Mouse (Mus musculus): Measurements from ENCODE around the gene Bet1l. TPM values are rescaled to one million over a fixed set of nuclear protein-coding genes. Genes with fewer than 3 reads are reported as not detected.

The Bet1l gene
- polyA plus RNA-seq, 1 experiment from 2014 or later: 44.2 TPM

GRCm38 (mm10) chr7:140851916-140852315 lies 5.5 kb downstream of the Bet1l start:
- H3K4me2 ChIP-seq (ENCODE audit: low read depth, low read length): no peak overlapping the region
- peaks cover 12% of the 10 kb centered on the region for H3K4me1 ChIP-seq (replicated peaks; ENCODE audit: control insufficient read depth, insufficient read depth, low read length)
- H3K4me3 ChIP-seq (ENCODE audit: low read length): no peak overlapping the region
- no peak overlapping the region for H3K27ac ChIP-seq (ENCODE audit: low read length)
- ATAC-seq (ENCODE audit: low read depth): no peak
- H3K9me3 ChIP-seq (ENCODE audit: control insufficient read depth, low read length): no peaks in the 10 kb centered on the region
- no peaks in the 10 kb centered on the region for H3K27me3 ChIP-seq (ENCODE audit: control insufficient read depth, insufficient read depth, low read depth, low read length)
- WGBS: 95% methylated on average over 4 of the region's 4 CpGs
- no peak overlapping the region for H3K9ac ChIP-seq (ENCODE audit: low read length)
- H3K36me3 ChIP-seq (ENCODE audit: control insufficient read depth, insufficient read depth, low read length): peaks cover 24% of the 10 kb centered on the region

- no peak overlapping the region for H3K27ac ChIP-seq (ENCODE audit: low read length)
- no peak overlapping the region for H3K4me2 ChIP-seq (ENCODE audit: low read depth, low read length)
- 87% methylated on average over 10 of the region's 10 CpGs for WGBS
- peaks cover 8% of the 10 kb centered on the region for H3K4me1 ChIP-seq (replicated peaks; ENCODE audit: control insufficient read depth, insufficient read depth, low read length)
- no peak overlapping the region for H3K9ac ChIP-seq (ENCODE audit: low read length)
- no peak for ATAC-seq (ENCODE audit: low read depth)
- no peak overlapping the region for H3K4me3 ChIP-seq (ENCODE audit: low read length)
- H3K36me3 ChIP-seq (ENCODE audit: control insufficient read depth, insufficient read depth, low read length): peaks cover 18% of the 10 kb centered on the region
- H3K9me3 ChIP-seq (ENCODE audit: control insufficient read depth, low read length): no peaks in the 10 kb centered on the region
- H3K27me3 ChIP-seq (ENCODE audit: control insufficient read depth, insufficient read depth, low read depth, low read length): no peaks in the 10 kb centered on the region; the same call in 1 of the 2 replicates
These were observed 8.8 kb downstream of the Bet1l start for GRCm38 (mm10) chr7:140848591-140848990.

GRCm38 (mm10) chr7:140847755-140848580 lies 9.4 kb downstream of the Bet1l start, which contains the start of gene Odf3:
Odf3 (plus strand) TSS chr7:140847805.
- Histone ChIP-seq H3K4me3 (ENCODE audit: low read length) (no peak within 1 kb of the TSS), H3K27ac (ENCODE audit: low read length) (no peak within 1 kb of the TSS), H3K27me3 (ENCODE audit: control insufficient read depth, insufficient read depth, low read depth, low read length) (no peaks in the 10 kb centered on the region; the same call in 1 of the 2 replicates), H3K36me3 (ENCODE audit: control insufficient read depth, insufficient read depth, low read length) (peaks cover 12% of the 10 kb centered on the region), H3K9ac (ENCODE audit: low read length) (0 out of 2 replicates have a peak within 1 kb of the TSS, but pooled peaks have one; percentile 19), H3K4me2 (ENCODE audit: low read depth, low read length) (no peak within 1 kb of the TSS), H3K9me3 (ENCODE audit: control insufficient read depth, low read length) (no peaks in the 10 kb centered on the region), H3K4me1 (replicated peaks; ENCODE audit: control insufficient read depth, insufficient read depth, low read length) (peaks cover 8% of the 10 kb centered on the region)
- ATAC-seq (ENCODE audit: low read depth): 0 out of 2 replicates have a peak, but pooled peaks have one; percentile 6
- 42% methylated on average over 11 of the region's 11 CpGs for WGBS

- Histone ChIP-seq H3K36me3 (ENCODE audit: control insufficient read depth, insufficient read depth, low read length) (peaks cover 3% of the 10 kb centered on the region; the same call in 1 of the 2 replicates), H3K9me3 (ENCODE audit: control insufficient read depth, low read length) (no peaks in the 10 kb centered on the region), H3K27ac (ENCODE audit: low read length) (no peak overlapping the region), H3K9ac (ENCODE audit: low read length) (no peak overlapping the region), H3K4me1 (replicated peaks; ENCODE audit: control insufficient read depth, insufficient read depth, low read length) (peaks cover 8% of the 10 kb centered on the region), H3K4me3 (ENCODE audit: low read length) (no peak overlapping the region), H3K4me2 (ENCODE audit: low read depth, low read length) (no peak overlapping the region), H3K27me3 (ENCODE audit: control insufficient read depth, insufficient read depth, low read depth, low read length) (peaks cover 3% of the 10 kb centered on the region; the same call in 1 of the 2 replicates)
- ATAC-seq (ENCODE audit: low read depth): no peak
- 72% methylated on average over 10 of the region's 10 CpGs for WGBS
These were observed 10.7 kb downstream of the Bet1l start for GRCm38 (mm10) chr7:140846676-140847075.

GRCm38 (mm10) chr7:140845683-140846082 lies 11.7 kb downstream of the Bet1l start:
- no peak for ATAC-seq (ENCODE audit: low read depth)
- peaks cover 3% of the 10 kb centered on the region; the same call in 1 of the 2 replicates for H3K27me3 ChIP-seq (ENCODE audit: control insufficient read depth, insufficient read depth, low read depth, low read length)
- 64% methylated on average over 4 of the region's 4 CpGs for WGBS

GRCm38 (mm10) chr7:140844905-140845665 lies 12.3 kb downstream of the Bet1l start, which contains the start of gene Scgb1c1:
Scgb1c1 (plus strand) TSS chr7:140845547.
- no peaks in the 10 kb centered on the region for H3K36me3 ChIP-seq (ENCODE audit: control insufficient read depth, insufficient read depth, low read length)
- peaks cover 3% of the 10 kb centered on the region; the same call in 1 of the 2 replicates for H3K27me3 ChIP-seq (ENCODE audit: control insufficient read depth, insufficient read depth, low read depth, low read length)
- no peak within 1 kb of the TSS for H3K4me2 ChIP-seq (ENCODE audit: low read depth, low read length)
- no peak within 1 kb of the TSS for H3K4me3 ChIP-seq (ENCODE audit: low read length)
- H3K4me1 ChIP-seq (replicated peaks; ENCODE audit: control insufficient read depth, insufficient read depth, low read length): peaks cover 8% of the 10 kb centered on the region
- no peak within 1 kb of the TSS for H3K9ac ChIP-seq (ENCODE audit: low read length)
- ATAC-seq (ENCODE audit: low read depth): peak; percentile 90
- no peak within 1 kb of the TSS for H3K27ac ChIP-seq (ENCODE audit: low read length)
- WGBS: 21% methylated on average over 14 of the region's 14 CpGs
- H3K9me3 ChIP-seq (ENCODE audit: control insufficient read depth, low read length): no peaks in the 10 kb centered on the region

More at GRCm38 (mm10) chr7:140845683-140846082, 11.7 kb downstream of the Bet1l start:
- H3K4me2 ChIP-seq (ENCODE audit: low read depth, low read length): no peak overlapping the region
- peaks cover 8% of the 10 kb centered on the region for H3K4me1 ChIP-seq (replicated peaks; ENCODE audit: control insufficient read depth, insufficient read depth, low read length)
- H3K4me3 ChIP-seq (ENCODE audit: low read length): no peak overlapping the region
- H3K27ac ChIP-seq (ENCODE audit: low read length): no peak overlapping the region
- no peak overlapping the region for H3K9ac ChIP-seq (ENCODE audit: low read length)
- no peaks in the 10 kb centered on the region for H3K36me3 ChIP-seq (ENCODE audit: control insufficient read depth, insufficient read depth, low read length)
- H3K9me3 ChIP-seq (ENCODE audit: control insufficient read depth, low read length): no peaks in the 10 kb centered on the region

GRCm38 (mm10) chr7:140843806-140844205 lies 13.6 kb downstream of the Bet1l start:
- Histone ChIP-seq H3K27me3 (ENCODE audit: control insufficient read depth, insufficient read depth, low read depth, low read length) (peaks cover 3% of the 10 kb centered on the region; the same call in 1 of the 2 replicates), H3K36me3 (ENCODE audit: control insufficient read depth, insufficient read depth, low read length) (no peaks in the 10 kb centered on the region), H3K4me2 (ENCODE audit: low read depth, low read length) (no peak overlapping the region), H3K4me1 (replicated peaks; ENCODE audit: control insufficient read depth, insufficient read depth, low read length) (peaks cover 8% of the 10 kb centered on the region), H3K4me3 (ENCODE audit: low read length) (no peak overlapping the region), H3K9me3 (ENCODE audit: control insufficient read depth, low read length) (no peaks in the 10 kb centered on the region), H3K9ac (ENCODE audit: low read length) (no peak overlapping the region), H3K27ac (ENCODE audit: low read length) (no peak overlapping the region)
- no peak for ATAC-seq (ENCODE audit: low read depth)
- 62% methylated on average over 7 of the region's 7 CpGs for WGBS

GRCm38 (mm10) chr7:140840750-140841735 lies 16.3 kb downstream of the Bet1l start:
- ATAC-seq (ENCODE audit: low read depth): no peak
- H3K9ac ChIP-seq (ENCODE audit: low read length): no peak overlapping the region
- peaks cover 3% of the 10 kb centered on the region; the same call in 1 of the 2 replicates for H3K27me3 ChIP-seq (ENCODE audit: control insufficient read depth, insufficient read depth, low read depth, low read length)
- H3K4me3 ChIP-seq (ENCODE audit: low read length): no peak overlapping the region
- no peaks in the 10 kb centered on the region for H3K9me3 ChIP-seq (ENCODE audit: control insufficient read depth, low read length)
- H3K27ac ChIP-seq (ENCODE audit: low read length): no peak overlapping the region
- 32% methylated on average over 18 of the region's 19 CpGs for WGBS
- H3K4me1 ChIP-seq (replicated peaks; ENCODE audit: control insufficient read depth, insufficient read depth, low read length): peaks cover 3% of the 10 kb centered on the region; the same call in 1 of the 2 replicates
- H3K36me3 ChIP-seq (ENCODE audit: control insufficient read depth, insufficient read depth, low read length): no peaks in the 10 kb centered on the region
- H3K4me2 ChIP-seq (ENCODE audit: low read depth, low read length): 0 out of 2 replicates have a peak overlapping the region, but pooled peaks have one; percentile 20

Measured in lung, embryonic 16.5 days (tissue).